Mouse (Mus musculus) kidney, adult 2 months (tissue): Measurements from ENCODE around the gene Dll3.

Experiments used
- CTCF ChIP-seq: fragments of 200-500 bp; conservative IDR thresholded peaks from 2 replicates; pipeline ENCODE4 v1.5.1; 2011; ENCODE audit warnings: low read depth, mild to moderate bottlenecking, control low read depth, low read length, moderate library complexity, mixed read lengths; ENCODE audit not compliant: insufficient read depth, insufficient read length
- POLR2A ChIP-seq: fragments of 200-500 bp; IDR thresholded peaks from one replicate; pipeline ENCODE4 v1.6.1; 2011; ENCODE audit warnings: low read depth, low read length, control low read depth

- no peak for TF ChIP-seq CTCF
- TF ChIP-seq POLR2A: no peak
Measured at GRCm38 (mm10) chr7:28277237-28277614, 24.8 kb downstream of the Dll3 start.
